Mouse (Mus musculus) CH12.LX (cell line): Measurements from ENCODE around the gene Sesn1. TPM values are rescaled to one million over a fixed set of nuclear protein-coding genes. Genes with fewer than 3 reads are reported as not detected.

ENCODE experiments used
- DNase-seq: peaks from one replicate; pipeline ENCODE4 v3.0.0-alpha.2; 2013; ENCODE audit errors: extremely low read depth
- H3K27ac ChIP-seq: 2 replicates; pipeline ENCODE4 v1.5.1; 2012; ENCODE audit warnings: low read depth, mild to moderate bottlenecking, control low read depth, moderate library complexity; ENCODE audit not compliant: insufficient read depth
- H3K27me3 ChIP-seq: replicated peaks from 2 replicates; pipeline ENCODE3; 2012; ENCODE audit warnings: inconsistent platforms
- H3K36me3 ChIP-seq, 2 experiments: replicated peaks in 1 of 2; 2 replicates each; pipeline versions ENCODE3 to v1.6.1; 2012; ENCODE audit warnings: inconsistent platforms in 1 of 2, low read length in 1 of 2, mild to moderate bottlenecking in 1 of 2, mixed read lengths in 1 of 2, moderate library complexity in 1 of 2; ENCODE audit not compliant: control insufficient read depth in 1 of 2, insufficient read depth in 1 of 2
- H3K4me1 ChIP-seq, 2 experiments: 2 replicates each; pipeline ENCODE4 v1.6.1; 2012; ENCODE audit warnings: inconsistent platforms in 1 of 2, moderate library complexity in 1 of 2; ENCODE audit not compliant: insufficient read depth in 2 of 2, control insufficient read depth in 1 of 2
- H3K4me2 ChIP-seq: 2 replicates; pipeline ENCODE4 v1.6.1; 2012; ENCODE audit warnings: low read depth, mild to moderate bottlenecking, control low read depth; ENCODE audit not compliant: poor library complexity, insufficient read depth, severe bottlenecking
- H3K4me3 ChIP-seq, 3 experiments: fragments of 150-350 bp in 1 of 3; sonication (generic) in 1 of 3; replicated peaks in 1 of 3; 2 replicates each; pipeline versions ENCODE3 to v1.5.1; 2011 to 2012; ENCODE audit warnings: low read depth in 2 of 3, low read length in 2 of 3, mild to moderate bottlenecking in 2 of 3, moderate library complexity in 2 of 3, control low read depth in 1 of 3, improper control_type of control experiment in 1 of 3, inconsistent platforms in 1 of 3, mixed read lengths in 1 of 3; ENCODE audit not compliant: poor library complexity in 1 of 3
- H3K79me2 ChIP-seq: replicated peaks from 2 replicates; pipeline ENCODE4 v1.6.1; 2012; ENCODE audit warnings: mild to moderate bottlenecking, moderate library complexity; ENCODE audit not compliant: control insufficient read depth, poor library complexity, insufficient read depth, severe bottlenecking; ENCODE audit errors: extremely low read depth
- H3K9ac ChIP-seq: 2 replicates; pipeline ENCODE4 v1.6.1; 2012; ENCODE audit warnings: low read depth, mild to moderate bottlenecking, control low read depth, moderate library complexity; ENCODE audit not compliant: insufficient read depth
- H3K9me3 ChIP-seq: replicated peaks from 2 replicates; pipeline ENCODE3; 2012; ENCODE audit warnings: low read length, inconsistent platforms, mixed read lengths
- CTCF ChIP-seq, 2 experiments: IDR thresholded peaks in 1 of 2; conservative IDR thresholded peaks in 1 of 2; 2 replicates each; pipeline ENCODE4 v1.5.1; 2011 to 2012; ENCODE audit warnings: low read depth in 2 of 2, low read length in 2 of 2, improper control_type of control experiment in 1 of 2, inconsistent platforms in 1 of 2, mild to moderate bottlenecking in 1 of 2, moderate library complexity in 1 of 2
- E2F4 ChIP-seq: IDR thresholded peaks from 2 replicates; pipeline ENCODE4 v1.6.1; 2011; ENCODE audit warnings: low read depth, low read length, improper control_type of control experiment; ENCODE audit not compliant: insufficient replicate concordance
- IRF4 ChIP-seq: IDR thresholded peaks from 2 replicates; pipeline ENCODE4 v1.6.1; 2014; ENCODE audit warnings: low read depth, mild to moderate bottlenecking, inconsistent platforms, low read length, improper control_type of control experiment
- MAFK ChIP-seq: IDR thresholded peaks from 2 replicates; pipeline ENCODE4 v1.6.1; 2011; ENCODE audit warnings: low read length, improper control_type of control experiment; ENCODE audit not compliant: insufficient replicate concordance
- MAX ChIP-seq: IDR thresholded peaks from 2 replicates; pipeline ENCODE4 v1.6.1; 2011; ENCODE audit warnings: low read length, improper control_type of control experiment
- MEF2A ChIP-seq: IDR thresholded peaks from 2 replicates; pipeline ENCODE4 v1.6.1; 2014; ENCODE audit warnings: low read depth, mild to moderate bottlenecking, inconsistent platforms, low read length, improper control_type of control experiment, borderline replicate concordance
- NELFE ChIP-seq: IDR thresholded peaks from 2 replicates; pipeline ENCODE4 v1.6.1; 2011; ENCODE audit warnings: low read depth, low read length, improper control_type of control experiment
- NRF1 ChIP-seq: IDR thresholded peaks from 2 replicates; pipeline ENCODE4 v1.6.1; 2014; ENCODE audit warnings: low read depth, mild to moderate bottlenecking, inconsistent platforms, low read length, improper control_type of control experiment, moderate library complexity
- RAD21 ChIP-seq: IDR thresholded peaks from 2 replicates; pipeline ENCODE4 v1.6.1; 2011; ENCODE audit warnings: low read depth, mild to moderate bottlenecking, low read length, improper control_type of control experiment, moderate library complexity
- SIN3A ChIP-seq: IDR thresholded peaks from 2 replicates; pipeline ENCODE4 v1.6.1; 2012; ENCODE audit warnings: low read length, improper control_type of control experiment, inconsistent platforms
- TBP ChIP-seq: conservative IDR thresholded peaks from 2 replicates; pipeline ENCODE4 v1.6.1; 2011; ENCODE audit warnings: low read depth, low read length, improper control_type of control experiment
- ZKSCAN1 ChIP-seq: IDR thresholded peaks from 2 replicates; pipeline ENCODE4 v1.6.1; 2012; ENCODE audit warnings: low read depth, inconsistent platforms, low read length, improper control_type of control experiment, borderline replicate concordance
- ZMIZ1 ChIP-seq: IDR thresholded peaks from 2 replicates; pipeline ENCODE4 v1.6.1; 2012; ENCODE audit warnings: low read depth, mild to moderate bottlenecking, inconsistent platforms, low read length, improper control_type of control experiment
- dilution Hi-C: fragments of 300-500 bp; cut with MboI; formaldehyde crosslinking; loops from 2 replicates; pipeline ENCODE4 v1.14.3; 2020; ENCODE audit warnings: low sequenced_read_pairs; ENCODE audit not compliant: extremely low pct_unique_long_range_greater_than_20kb, extremely low pct_ligation_motif_present
- in situ Hi-C: fragments of 300-500 bp; cut with MboI; formaldehyde crosslinking; loops from 3 replicates; pipeline ENCODE4 v1.14.3; 2019; ENCODE audit warnings: low sequenced_read_pairs, low pct_ligation_motif_present, low pct_unique_long_range_greater_than_20kb, mixed read lengths
- polyA plus RNA-seq: library from polyadenylated mRNA; unstranded; fragments of >175 nt; gene quantifications from 2 replicates; pipeline ENCODE4 v1.2.1, GENCODE M21; 2012; ENCODE audit warnings: low read depth; ENCODE audit not compliant: insufficient read length
- total RNA-seq, 2 experiments: library from RNA; depleted of rRNA; stranded (reverse); fragments of 300-350 nt in 1 of 2; fragments of >200 nt in 1 of 2; gene quantifications; 2 replicates each; pipeline ENCODE4 v1.2.3; 2012 to 2014

The Sesn1 gene
- total and polyA plus RNA-seq, 3 experiments, result 10.4 to 27.8 (median 22.0) TPM

- H3K79me2 ChIP-seq, result 0 out of 2 replicates have a peak, but pooled peaks cover 2% of the 10 kb centered on the region
- no peak overlapping the region for H3K9ac ChIP-seq
- H3K4me1 ChIP-seq, result peaks cover 6 to 59% of the 10 kb centered on the region in 2 experiments; a peak in 3 of 4 replicates
- H3K36me3 ChIP-seq, result no peaks in the 10 kb centered on the region
- TF ChIP-seq E2F4 (no peak), SIN3A (0 out of 2 replicates have a peak, but pooled peaks have one; percentile 19), NRF1 (no peak), RAD21 (peak; percentile 1; the same call in 1 of the 2 replicates), NELFE (0 out of 2 replicates have a peak, but pooled peaks have one; percentile 32), MAX (peak; percentile 24; the same call in 1 of the 2 replicates), ZMIZ1 (peak; percentile 68; the same call in 1 of the 2 replicates), CTCF (conservative IDR thresholded peaks at IDR 0.05 in 1 of 2, IDR thresholded peaks at IDR 0.05 in 1 of 2; ENCODE audit: low read depth in 2 of 2, low read length in 2 of 2) (peak; percentile 21 to 47; a peak in 2 of 4 replicates), MAFK (peak; percentile 69; the same call in 1 of the 2 replicates), TBP (peak; percentile 83), MEF2A (0 out of 2 replicates have a peak, but pooled peaks have one; percentile 13), ZKSCAN1 (no peak)
- in situ Hi-C loops, result loop anchor here (10.0 kb wide), 1 partner anchor 54 kb away; no protein-coding TSS in a partner anchor
- peak overlapping the region in 2 of 3 experiments; percentile 58 to 65 for H3K4me3 ChIP-seq
- no peak overlapping the region for H3K27ac ChIP-seq
- dilution Hi-C loops, result no loop called here
- H3K27me3 ChIP-seq, result no peaks in the 10 kb centered on the region
- no peaks in the 10 kb centered on the region for H3K9me3 ChIP-seq
- peak overlapping the region; percentile 52; the same call in 1 of the 2 replicates for H3K4me2 ChIP-seq
- DNase-seq, result peak; percentile 54
Observed at GRCm38 (mm10) chr10:41888365-41888941, 78.7 kb downstream of the Sesn1 start.

DNA sequence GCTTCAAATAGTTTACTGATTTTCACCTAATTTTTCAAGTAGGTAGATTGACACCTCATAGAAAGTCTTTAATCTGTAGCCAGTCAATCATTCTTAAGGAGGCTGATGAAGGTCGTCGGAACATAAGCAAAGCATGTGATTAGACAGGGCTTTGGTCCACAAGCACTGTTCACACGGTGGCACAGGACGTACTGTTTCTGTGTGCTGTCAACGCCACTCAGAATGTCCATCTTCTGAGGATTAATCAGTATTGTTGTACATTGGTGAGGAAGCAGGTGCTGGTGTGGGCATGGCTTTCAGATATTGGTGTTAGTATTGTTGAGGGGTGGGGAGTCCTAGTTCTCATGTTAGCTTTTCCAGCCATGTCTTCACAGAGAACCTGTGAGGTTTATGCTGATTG, 79.8 kb downstream of the Sesn1 start:
- dilution Hi-C loops, result no loop called here
- Histone ChIP-seq H3K4me1 (peaks cover 10 to 60% of the 10 kb centered on the region in 2 experiments; a peak in 3 of 4 replicates), H3K27me3 (no peaks in the 10 kb centered on the region), H3K4me3 (no peak overlapping the region), H3K9ac (no peak overlapping the region), H3K27ac (no peak overlapping the region), H3K79me2 (0 out of 2 replicates have a peak, but pooled peaks cover 2% of the 10 kb centered on the region), H3K4me2 (no peak overlapping the region), H3K9me3 (no peaks in the 10 kb centered on the region), H3K36me3 (peaks cover 0 to under 1% of the 10 kb centered on the region in 2 experiments)
- TF ChIP-seq IRF4, result no peak
- DNase-seq, result no peak
- in situ Hi-C loops, result loop anchor here (10.0 kb wide), 1 partner anchor 55 kb away; no protein-coding TSS in a partner anchor
